Mouse (Mus musculus) stomach, postnatal 0 days (tissue): ENCODE measurements around the gene 3110021N24Rik.

Source experiments
- CTCF ChIP-seq: IDR thresholded peaks from 2 replicates; pipeline ENCODE4 v1.5.1; 2016; ENCODE audit warnings: antibody characterized with exemption, low read depth, mild to moderate bottlenecking, moderate library complexity
- EP300 ChIP-seq: optimal IDR thresholded peaks from 2 replicates; pipeline ENCODE3; 2016; ENCODE audit warnings: antibody characterized with exemption

DNA sequence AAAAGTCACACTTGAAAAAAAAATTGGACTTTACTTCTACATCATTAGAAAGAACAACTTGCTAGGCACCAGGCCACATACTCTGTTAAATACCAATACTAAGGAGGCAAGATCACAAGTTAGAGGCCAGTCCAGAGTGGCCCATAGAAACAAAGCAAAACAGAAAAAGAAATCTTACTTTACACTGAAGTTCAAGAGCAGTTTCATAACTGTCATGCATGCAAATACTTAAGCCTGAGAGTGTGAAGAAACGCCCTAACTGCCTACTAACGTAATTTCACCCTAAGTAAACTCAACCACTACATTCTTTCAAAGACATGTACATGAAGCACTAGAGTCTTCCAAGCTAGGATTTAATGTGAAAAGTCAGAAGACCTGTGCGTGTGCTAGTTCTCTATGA lies 106.2 kb downstream of the 3110021N24Rik start:
- TF ChIP-seq CTCF (no peak), EP300 (no peak)
